Mouse (Mus musculus) forebrain, embryonic 14.5 days (tissue): ENCODE results near the gene Spindoc. TPM values are rescaled to one million over a fixed set of nuclear protein-coding genes. Genes with fewer than 3 reads are reported as not detected.
A peak's percentile ranks its signal among the peaks of the same experiment; 100 is the strongest.
"Not testable (repeated sequence)": the region's sequence is repeated elsewhere in the genome, so short reads cannot be mapped to it uniquely, and the experiment has no call there.

Source experiments
- ATAC-seq: fragments of 200-750 bp; cut with Nextera tagmentation; 2 replicates; pipeline ENCODE4 v1.8.0; 2017; ENCODE audit warnings: mild to moderate bottlenecking, moderate library complexity
- DNase-seq: peaks from one replicate; pipeline ENCODE4 v3.0.0-alpha.2; 2015; ENCODE audit warnings: low spot score
- H3K27ac ChIP-seq: fragments of 300-500 bp; sonication (generic); 2 replicates; pipeline ENCODE4 v1.5.1; 2014; ENCODE audit warnings: low read depth, mild to moderate bottlenecking, control low read depth, low read length, moderate library complexity
- H3K27me3 ChIP-seq: fragments of 300-500 bp; sonication (generic); replicated peaks from 2 replicates; pipeline ENCODE4 v1.6.1; 2014; ENCODE audit warnings: low read length, control low read depth, mixed read lengths; ENCODE audit not compliant: control insufficient read depth, insufficient read depth
- H3K36me3 ChIP-seq: fragments of 300-500 bp; sonication (generic); 2 replicates; pipeline ENCODE4 v1.6.1; 2014; ENCODE audit warnings: low read length, control low read depth; ENCODE audit not compliant: control insufficient read depth, insufficient read depth
- H3K4me1 ChIP-seq: fragments of 300-500 bp; sonication (generic); 2 replicates; pipeline ENCODE4 v1.6.1; 2014; ENCODE audit warnings: antibody characterized with exemption, low read length, control low read depth; ENCODE audit not compliant: control insufficient read depth, insufficient read depth
- H3K4me2 ChIP-seq: fragments of 300-500 bp; sonication (generic); 2 replicates; pipeline ENCODE4 v1.6.1; 2014; ENCODE audit warnings: mild to moderate bottlenecking, control low read depth, low read length
- H3K4me3 ChIP-seq: fragments of 300-500 bp; sonication (generic); 2 replicates; pipeline ENCODE4 v1.5.1; 2014; ENCODE audit warnings: low read depth, low read length, control low read depth
- H3K9ac ChIP-seq: fragments of 300-500 bp; sonication (generic); 2 replicates; pipeline ENCODE4 v1.6.1; 2014; ENCODE audit warnings: mild to moderate bottlenecking, low read length, control low read depth, moderate library complexity
- H3K9me3 ChIP-seq: fragments of 300-500 bp; sonication (generic); replicated peaks from 2 replicates; pipeline ENCODE4 v1.6.1; 2016; ENCODE audit warnings: low read length, control low read depth, mixed read lengths; ENCODE audit not compliant: control insufficient read depth
- WGBS: fragments of 180-500 bp; shearing (Covaris S2); extraction: QIAGEN DNeasy Blood & Tissue Kit; methylation state at CpG from one replicate; pipeline ENCODE4 v1.1.7; 2014; 5-methylcytosine and 5-hydroxymethylcytosine counted together
- polyA plus RNA-seq: library from polyadenylated mRNA; unstranded; fragments of >200 nt; fragmentation: Nextera tagmentation; extraction: Ambion mirVana; gene quantifications from 2 replicates; pipeline ENCODE4 v1.2.1, GENCODE M21; 2014

Gene Spindoc
- polyA plus RNA-seq, 1 experiment from 2014 or later = 36.2 TPM

GRCm38 (mm10) chr19:7412361-7412760, 29.6 kb upstream of the Spindoc start:
- Histone ChIP-seq H3K9me3 (no peaks in the 10 kb centered on the region), H3K9ac (no peak overlapping the region), H3K27me3 (no peaks in the 10 kb centered on the region), H3K4me3 (no peak overlapping the region), H3K27ac (no peak overlapping the region), H3K4me1 (peaks cover 7% of the 10 kb centered on the region), H3K4me2 (no peak overlapping the region), H3K36me3 (no peaks in the 10 kb centered on the region)
- WGBS = 47% methylated on average over 2 of the region's 2 CpGs
- no peak for DNase-seq
- ATAC-seq = no peak

- Histone ChIP-seq H3K4me3 (no peak overlapping the region), H3K4me2 (no peak overlapping the region), H3K9me3 (no peaks in the 10 kb centered on the region), H3K27ac (no peak overlapping the region), H3K27me3 (no peaks in the 10 kb centered on the region), H3K36me3 (no peaks in the 10 kb centered on the region), H3K4me1 (no peaks in the 10 kb centered on the region), H3K9ac (no peak overlapping the region)
- ATAC-seq (no peak), DNase-seq (peak; percentile 44)
- WGBS = 67% methylated on average over 9 of the region's 9 CpGs
These were observed 21.9 kb upstream of the Spindoc start for GRCm38 (mm10) chr19:7404623-7405229.

GRCm38 (mm10) chr19:7400635-7401034, 17.8 kb upstream of the Spindoc start:
- Histone ChIP-seq H3K9ac (no peak overlapping the region), H3K4me1 (no peaks in the 10 kb centered on the region), H3K9me3 (no peaks in the 10 kb centered on the region), H3K4me3 (no peak overlapping the region), H3K4me2 (no peak overlapping the region), H3K36me3 (no peaks in the 10 kb centered on the region), H3K27me3 (no peaks in the 10 kb centered on the region), H3K27ac (no peak overlapping the region)
- WGBS = 79% methylated on average over 11 of the region's 11 CpGs
- no peak for DNase-seq
- no peak for ATAC-seq

GRCm38 (mm10) chr19:7398898-7399297, 16.1 kb upstream of the Spindoc start:
- not testable (repeated sequence) for H3K27ac ChIP-seq, H3K36me3 ChIP-seq, DNase-seq, H3K4me2 ChIP-seq, H3K9ac ChIP-seq, ATAC-seq, H3K4me3 ChIP-seq, H3K27me3 ChIP-seq, H3K4me1 ChIP-seq, H3K9me3 ChIP-seq
- WGBS = 39% methylated on average over 24 of the region's 24 CpGs

- 81% methylated on average over 7 of the region's 10 CpGs for WGBS
- not testable (repeated sequence) for H3K36me3 ChIP-seq, H3K9ac ChIP-seq, H3K27me3 ChIP-seq, H3K9me3 ChIP-seq, H3K4me2 ChIP-seq, H3K4me1 ChIP-seq, H3K27ac ChIP-seq, H3K4me3 ChIP-seq, ATAC-seq
- peak; percentile 13 for DNase-seq
These were observed 14.4 kb upstream of the Spindoc start for GRCm38 (mm10) chr19:7396867-7397826.

- Histone ChIP-seq H3K36me3 (no peaks in the 10 kb centered on the region), H3K4me3 (no peak overlapping the region), H3K9me3 (peaks cover 7% of the 10 kb centered on the region), H3K4me1 (peaks cover 10% of the 10 kb centered on the region), H3K4me2 (no peak overlapping the region), H3K9ac (no peak overlapping the region), H3K27ac (no peak overlapping the region), H3K27me3 (no peaks in the 10 kb centered on the region)
- WGBS = 90% methylated on average over 6 of the region's 6 CpGs
- no peak for DNase-seq
- no peak for ATAC-seq
These were observed 5.7 kb upstream of the Spindoc start for GRCm38 (mm10) chr19:7388488-7388887.

- no peaks in the 10 kb centered on the region for H3K27me3 ChIP-seq
- H3K36me3 ChIP-seq = no peaks in the 10 kb centered on the region
- no peak overlapping the region for H3K4me3 ChIP-seq
- peaks cover 19% of the 10 kb centered on the region for H3K4me1 ChIP-seq
- no peak overlapping the region for H3K9ac ChIP-seq
- no peak overlapping the region for H3K27ac ChIP-seq
- peaks cover 5% of the 10 kb centered on the region for H3K9me3 ChIP-seq
- no peak for ATAC-seq
- WGBS = 26% methylated on average over 2 of the region's 2 CpGs
- DNase-seq = peak; percentile 11
- no peak overlapping the region for H3K4me2 ChIP-seq
These were observed 3.2 kb upstream of the Spindoc start for GRCm38 (mm10) chr19:7386042-7386441.

GRCm38 (mm10) chr19:7382248-7382902, 419 bp downstream of the Spindoc start:
- peak overlapping the region; percentile 95 for H3K9ac ChIP-seq
- H3K9me3 ChIP-seq = no peaks in the 10 kb centered on the region
- H3K27ac ChIP-seq = peak overlapping the region; percentile 93
- peak; percentile 75 for DNase-seq
- peak; percentile 57 for ATAC-seq
- no peaks in the 10 kb centered on the region for H3K27me3 ChIP-seq
- peaks cover 25% of the 10 kb centered on the region for H3K4me1 ChIP-seq
- H3K36me3 ChIP-seq = peaks cover 7% of the 10 kb centered on the region; the same call in 1 of the 2 replicates
- H3K4me3 ChIP-seq = peak overlapping the region; percentile 90
- 0% methylated on average over 44 of the region's 60 CpGs for WGBS
- H3K4me2 ChIP-seq = peak overlapping the region; percentile 85
